Mouse (Mus musculus) CH12F3 (cell line): ENCODE data around the gene Evi5l.

ENCODE experiments used
- in situ Hi-C: fragments of 300-500 bp; cut with MboI; formaldehyde crosslinking; loops from 2 replicates; pipeline ENCODE4 v1.14.3; 2020; ENCODE audit warnings: low sequenced_read_pairs

Gene Evi5l

GRCm38 (mm10) chr8:4165852-4166751, at the start of gene Evi5l:
TSS of gene Evi5l (plus strand) at chr8:4166567.
- in situ Hi-C loops, result no loop called here

GRCm38 (mm10) chr8:4133798-4134197, 32.6 kb upstream of the Evi5l start, which contains the start of gene Cd209g:
TSS of gene Cd209g (plus strand) at chr8:4134098.
- in situ Hi-C loops, result no loop called here

- in situ Hi-C loops, result no loop called here
These were observed 26.4 kb upstream of the Evi5l start for GRCm38 (mm10) chr8:4139660-4140646.

GRCm38 (mm10) chr8:4141721-4142120, 24.6 kb upstream of the Evi5l start:
- in situ Hi-C loops, result no loop called here

GRCm38 (mm10) chr8:4147272-4147671, 19.1 kb upstream of the Evi5l start:
- in situ Hi-C loops, result no loop called here

- in situ Hi-C loops, result no loop called here
These were observed 11.5 kb upstream of the Evi5l start for GRCm38 (mm10) chr8:4154878-4155277.

- in situ Hi-C loops, result no loop called here
These were observed 3.6 kb upstream of the Evi5l start for GRCm38 (mm10) chr8:4162786-4163185.

GRCm38 (mm10) chr8:4165176-4165851, 1.1 kb upstream of the Evi5l start:
- in situ Hi-C loops, result no loop called here

GRCm38 (mm10) chr8:4166881-4167525, 636 bp downstream of the Evi5l start:
- in situ Hi-C loops, result no loop called here

- in situ Hi-C loops, result no loop called here
These were observed 1.6 kb downstream of the Evi5l start for GRCm38 (mm10) chr8:4167918-4168317.

GRCm38 (mm10) chr8:4172486-4172885, 6.1 kb downstream of the Evi5l start:
- in situ Hi-C loops, result no loop called here

GRCm38 (mm10) chr8:4174018-4174417, 7.7 kb downstream of the Evi5l start:
- in situ Hi-C loops, result no loop called here

- in situ Hi-C loops, result no loop called here
These were observed 17.0 kb downstream of the Evi5l start for GRCm38 (mm10) chr8:4183409-4183808.

- in situ Hi-C loops, result no loop called here
These were observed 19.8 kb downstream of the Evi5l start for GRCm38 (mm10) chr8:4186151-4186550.

- in situ Hi-C loops, result no loop called here
These were observed 22.2 kb downstream of the Evi5l start for GRCm38 (mm10) chr8:4188605-4189004.

GRCm38 (mm10) chr8:4189031-4189722, 22.8 kb downstream of the Evi5l start:
- in situ Hi-C loops, result no loop called here

GRCm38 (mm10) chr8:4192305-4192704, 25.9 kb downstream of the Evi5l start:
- in situ Hi-C loops, result no loop called here

- in situ Hi-C loops, result no loop called here
These were observed 26.6 kb downstream of the Evi5l start for GRCm38 (mm10) chr8:4192807-4193587.

- in situ Hi-C loops, result no loop called here
These were observed 27.2 kb downstream of the Evi5l start for GRCm38 (mm10) chr8:4193588-4193894.
